Mouse (Mus musculus) kidney, embryonic 15.5 days (tissue): ENCODE measurements around the gene Pard6a. TPM values are rescaled to one million over a fixed set of nuclear protein-coding genes. Genes with fewer than 3 reads are reported as not detected.

Experiments
- ATAC-seq: fragments of 200-750 bp; cut with Nextera tagmentation; replicated peaks from 2 replicates; pipeline ENCODE4 v1.8.0; 2017; ENCODE audit warnings: moderate TSS enrichment; ENCODE audit not compliant: low FRiP score
- H3K27ac ChIP-seq: fragments of 300-500 bp; sonication (generic); 2 replicates; pipeline ENCODE4 v1.5.1; 2015; ENCODE audit warnings: mild to moderate bottlenecking, inconsistent platforms
- H3K27me3 ChIP-seq: fragments of 300-500 bp; sonication (generic); 2 replicates; pipeline ENCODE4 v1.6.1; 2015; ENCODE audit warnings: inconsistent platforms
- H3K36me3 ChIP-seq: fragments of 300-500 bp; sonication (generic); 2 replicates; pipeline ENCODE4 v1.6.1; 2015; ENCODE audit warnings: inconsistent platforms
- H3K4me1 ChIP-seq: fragments of 300-500 bp; sonication (generic); 2 replicates; pipeline ENCODE4 v1.6.1; 2015; ENCODE audit warnings: inconsistent platforms
- H3K4me2 ChIP-seq: fragments of 300-500 bp; sonication (generic); 2 replicates; pipeline ENCODE4 v1.6.1; 2015; ENCODE audit warnings: moderate library complexity, mild to moderate bottlenecking, inconsistent platforms
- H3K4me3 ChIP-seq: fragments of 300-500 bp; sonication (generic); replicated peaks from 2 replicates; pipeline ENCODE4 v1.5.1; 2015; ENCODE audit warnings: mild to moderate bottlenecking, inconsistent platforms
- H3K9ac ChIP-seq: fragments of 300-500 bp; sonication (generic); 2 replicates; pipeline ENCODE4 v1.6.1; 2015; ENCODE audit warnings: mild to moderate bottlenecking, inconsistent platforms
- H3K9me3 ChIP-seq: fragments of 300-500 bp; sonication (generic); replicated peaks from 2 replicates; pipeline ENCODE4 v1.6.1; 2016; ENCODE audit warnings: inconsistent platforms
- WGBS: fragments of 180-500 bp; shearing (Covaris S2); methylation state at CpG from one replicate; pipeline ENCODE4 v1.1.7; 2015; ENCODE audit warnings: mixed read lengths; 5-methylcytosine and 5-hydroxymethylcytosine counted together
- polyA plus RNA-seq: library from polyadenylated mRNA; unstranded; fragments of >200 nt; fragmentation: Nextera tagmentation; extraction: Ambion mirVana; gene quantifications from 2 replicates; pipeline ENCODE4 v1.2.1, GENCODE M21; 2015

Pard6a gene
- polyA plus RNA-seq, 1 experiment from 2014 or later, result 16.9 TPM

- Histone ChIP-seq H3K4me2 (no peak overlapping the region), H3K4me3 (no peak overlapping the region), H3K27ac (no peak overlapping the region), H3K9ac (no peak overlapping the region), H3K4me1 (peaks cover 40% of the 10 kb centered on the region), H3K9me3 (no peaks in the 10 kb centered on the region), H3K36me3 (peaks cover 27% of the 10 kb centered on the region), H3K27me3 (no peaks in the 10 kb centered on the region)
- no peak for ATAC-seq
- WGBS, result 92% methylated on average over 34 of the region's 34 CpGs
Measured at GRCm38 (mm10) chr8:105704146-105704812, 3.3 kb downstream of the Pard6a start.

DNA sequence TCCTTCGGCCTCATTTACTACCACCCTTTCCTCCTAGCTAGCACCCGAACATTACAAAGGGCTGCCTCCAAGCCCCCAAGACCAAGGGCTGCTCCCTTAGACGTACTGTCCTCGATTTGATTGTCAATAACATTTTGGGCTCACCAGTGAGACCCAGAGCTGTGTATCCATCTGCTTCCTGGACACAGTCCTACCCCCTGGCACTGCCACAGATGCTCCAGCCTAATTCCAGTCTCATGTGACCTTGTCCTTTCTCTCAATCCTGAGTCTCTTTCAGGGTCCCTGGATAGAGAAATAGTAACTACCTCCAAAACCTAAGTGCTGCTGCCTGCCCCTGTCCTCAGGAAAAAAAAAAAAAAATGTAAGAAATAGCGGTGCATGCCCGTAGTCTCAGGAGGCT lies 4.0 kb downstream of the Pard6a start:
- 87% methylated on average over 6 of the region's 6 CpGs for WGBS

DNA sequence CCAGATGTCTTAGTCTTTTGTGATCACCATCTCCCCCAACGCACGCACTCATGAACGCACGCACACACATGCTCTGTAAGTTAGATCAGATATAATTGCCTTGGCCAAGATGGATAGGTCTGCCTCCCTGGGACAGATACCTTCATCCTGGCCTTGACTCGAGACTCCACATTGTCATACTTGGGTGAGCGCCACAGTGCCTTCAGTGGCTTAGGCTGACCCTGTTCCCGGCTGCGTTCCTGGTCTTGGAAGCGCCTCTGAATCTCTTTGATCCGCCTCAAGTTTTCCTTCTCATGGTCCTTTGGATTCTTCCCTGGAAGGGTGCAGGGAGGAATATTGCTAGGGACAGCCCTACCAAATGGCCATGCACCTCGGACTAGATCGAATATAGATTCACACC lies 5.5 kb downstream of the Pard6a start:
- Histone ChIP-seq H3K36me3 (peaks cover 27% of the 10 kb centered on the region), H3K4me2 (peak overlapping the region; percentile 94), H3K9ac (peak overlapping the region; percentile 72; the same call in 1 of the 2 replicates), H3K27ac (no peak overlapping the region), H3K4me3 (peak overlapping the region; percentile 86), H3K27me3 (no peaks in the 10 kb centered on the region), H3K9me3 (no peaks in the 10 kb centered on the region), H3K4me1 (peaks cover 28% of the 10 kb centered on the region)
- no peak for ATAC-seq
- WGBS, result 69% methylated on average over 12 of the region's 12 CpGs

More for the DNA sequence above, 4.0 kb downstream of the Pard6a start:
- Histone ChIP-seq H3K9ac (no peak overlapping the region), H3K4me1 (peaks cover 34% of the 10 kb centered on the region), H3K4me3 (no peak overlapping the region), H3K36me3 (peaks cover 27% of the 10 kb centered on the region), H3K27me3 (no peaks in the 10 kb centered on the region), H3K27ac (no peak overlapping the region), H3K9me3 (no peaks in the 10 kb centered on the region), H3K4me2 (no peak overlapping the region)
- ATAC-seq, result no peak

DNA sequence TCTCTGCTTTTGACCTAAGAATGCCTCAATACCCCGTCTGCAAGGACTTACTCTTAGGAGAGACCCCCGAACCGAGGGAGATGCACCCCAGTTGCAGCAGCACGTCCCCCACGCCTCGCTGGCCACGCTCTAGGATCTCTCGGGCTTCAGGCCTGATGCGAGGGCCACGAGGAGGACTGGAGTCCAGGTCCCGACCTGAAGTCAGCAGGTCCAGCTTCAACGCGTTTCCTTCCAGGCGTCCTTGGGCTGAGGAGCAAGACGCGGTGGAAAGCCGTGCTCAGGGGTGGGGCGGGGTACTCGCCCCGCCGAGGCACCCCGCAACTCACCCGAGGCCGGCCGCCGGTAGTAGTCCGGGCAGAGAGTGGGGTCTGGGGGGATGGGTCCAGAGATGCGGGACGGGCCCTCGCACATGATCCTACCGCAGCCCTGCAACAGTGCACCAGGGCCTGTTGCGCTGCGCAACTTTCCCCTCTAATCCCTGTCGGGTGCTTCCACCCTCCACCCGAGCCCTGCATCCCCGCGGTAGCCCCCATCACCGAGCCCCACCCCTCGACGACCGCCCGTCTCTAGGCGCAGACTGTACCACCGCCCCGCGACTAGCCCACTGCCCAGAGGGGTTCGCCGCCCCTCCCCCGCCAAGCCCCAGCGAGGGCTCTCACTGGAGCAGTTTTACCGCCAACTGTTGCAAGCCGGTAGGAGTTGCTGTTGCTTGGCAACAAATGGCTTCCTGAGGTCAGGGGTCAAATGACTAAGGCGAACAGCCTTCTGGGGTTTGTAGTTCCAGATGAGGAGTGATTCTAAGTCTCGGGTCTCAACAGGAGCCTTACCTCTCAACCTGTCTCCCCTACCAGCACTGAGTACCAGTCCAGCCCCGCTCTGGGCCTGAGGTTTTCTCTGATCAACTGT lies 6.8 kb downstream of the Pard6a start, which contains the start of the genes 4933405L10Rik and Enkd1:
Gene 4933405L10Rik (plus strand): TSS at position 158 of the 906 bp plus-strand sequence.
Gene Enkd1 (minus strand): TSS at position 713 of the 906 bp plus-strand sequence.
- no peaks in the 10 kb centered on the region for H3K9me3 ChIP-seq
- peak within 1 kb of the TSS; percentile 72 for H3K9ac ChIP-seq
- peaks cover 17% of the 10 kb centered on the region for H3K4me1 ChIP-seq
- peaks cover 22% of the 10 kb centered on the region for H3K36me3 ChIP-seq
- under 1% methylated on average over 55 of the region's 55 CpGs for WGBS
- H3K4me3 ChIP-seq, result peak within 1 kb of the TSS; percentile 86
- no peak within 1 kb of the TSS; the same call in 1 of the 2 replicates for H3K27ac ChIP-seq
- ATAC-seq, result peak; percentile 87
- no peaks in the 10 kb centered on the region for H3K27me3 ChIP-seq
- H3K4me2 ChIP-seq, result peak within 1 kb of the TSS; percentile 94

DNA sequence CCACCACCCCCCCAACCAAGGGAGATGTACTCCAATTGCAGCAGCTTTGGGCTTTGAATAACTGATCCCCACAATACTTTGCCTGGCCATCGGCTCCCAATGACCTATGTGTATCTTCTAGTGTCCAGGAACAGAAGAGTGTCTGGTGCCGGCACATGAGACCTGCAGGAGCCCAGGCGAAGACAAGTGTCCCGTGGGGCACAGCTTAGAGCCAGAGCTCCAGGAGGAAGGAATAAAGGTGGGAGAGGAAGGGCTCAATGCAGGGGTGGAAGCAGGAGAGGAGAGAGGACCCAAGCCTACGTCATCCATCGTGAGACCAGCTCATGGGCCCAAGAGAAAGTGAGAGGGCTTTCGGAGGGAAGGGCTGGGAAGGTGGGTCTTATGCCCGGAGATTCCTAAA lies 7.7 kb downstream of the Pard6a start:
- H3K27me3 ChIP-seq, result no peaks in the 10 kb centered on the region
- no peak for ATAC-seq
- H3K9me3 ChIP-seq, result no peaks in the 10 kb centered on the region
- peaks cover 17% of the 10 kb centered on the region for H3K4me1 ChIP-seq
- no peak overlapping the region for H3K4me3 ChIP-seq
- H3K36me3 ChIP-seq, result peaks cover 13% of the 10 kb centered on the region
- no peak overlapping the region for H3K27ac ChIP-seq
- whole genome bisulfite sequencing, result 95% methylated on average over 8 of the region's 8 CpGs
- H3K9ac ChIP-seq, result no peak overlapping the region
- H3K4me2 ChIP-seq, result no peak overlapping the region

- no peaks in the 10 kb centered on the region for H3K9me3 ChIP-seq
- WGBS, result 77% methylated on average over 14 of the region's 14 CpGs
- no peak overlapping the region for H3K27ac ChIP-seq
- no peak overlapping the region for H3K4me2 ChIP-seq
- no peak overlapping the region for H3K9ac ChIP-seq
- peaks cover 17% of the 10 kb centered on the region for H3K4me1 ChIP-seq
- no peak for ATAC-seq
- peaks cover 7% of the 10 kb centered on the region for H3K36me3 ChIP-seq
- H3K27me3 ChIP-seq, result no peaks in the 10 kb centered on the region
- no peak overlapping the region for H3K4me3 ChIP-seq
Measured at GRCm38 (mm10) chr8:105709317-105709716, 8.4 kb downstream of the Pard6a start.

DNA sequence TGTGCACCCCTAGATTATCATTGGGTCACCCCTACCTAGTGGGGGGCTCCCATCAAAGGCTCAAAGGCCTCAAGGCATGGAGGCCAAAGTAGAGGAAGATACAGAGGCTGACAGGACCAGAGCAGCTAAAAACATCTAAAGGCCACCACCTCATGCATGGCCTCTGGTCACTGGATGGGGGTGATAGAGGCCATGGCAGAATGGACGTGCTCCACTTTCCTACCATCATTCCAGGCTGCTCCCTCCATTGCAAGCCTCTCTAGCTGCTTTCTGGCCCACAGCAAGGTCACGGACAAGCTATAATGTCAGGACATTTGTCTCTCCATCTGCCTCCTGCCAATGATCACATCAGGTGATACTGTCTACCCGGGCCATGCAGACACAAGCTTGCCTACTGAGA lies 11.3 kb downstream of the Pard6a start:
- no peaks in the 10 kb centered on the region for H3K27me3 ChIP-seq
- no peak overlapping the region for H3K4me3 ChIP-seq
- H3K9ac ChIP-seq, result no peak overlapping the region
- H3K9me3 ChIP-seq, result no peaks in the 10 kb centered on the region
- 87% methylated on average over 3 of the region's 3 CpGs for WGBS
- H3K36me3 ChIP-seq, result peaks cover 13% of the 10 kb centered on the region
- H3K27ac ChIP-seq, result no peak overlapping the region
- peaks cover 7% of the 10 kb centered on the region for H3K4me1 ChIP-seq
- no peak for ATAC-seq
- no peak overlapping the region for H3K4me2 ChIP-seq

GRCm38 (mm10) chr8:105714139-105714538 lies 13.2 kb downstream of the Pard6a start:
- Histone ChIP-seq H3K4me1 (0 out of 2 replicates have a peak, but pooled peaks cover 3% of the 10 kb centered on the region), H3K9me3 (no peaks in the 10 kb centered on the region), H3K27ac (peak overlapping the region; percentile 58), H3K4me2 (no peak overlapping the region), H3K4me3 (no peak overlapping the region), H3K9ac (no peak overlapping the region), H3K36me3 (peaks cover 15% of the 10 kb centered on the region), H3K27me3 (no peaks in the 10 kb centered on the region)
- ATAC-seq, result peak; percentile 47; the same call in 1 of the 2 replicates
- WGBS, result 6% methylated on average over 3 of the region's 3 CpGs

DNA sequence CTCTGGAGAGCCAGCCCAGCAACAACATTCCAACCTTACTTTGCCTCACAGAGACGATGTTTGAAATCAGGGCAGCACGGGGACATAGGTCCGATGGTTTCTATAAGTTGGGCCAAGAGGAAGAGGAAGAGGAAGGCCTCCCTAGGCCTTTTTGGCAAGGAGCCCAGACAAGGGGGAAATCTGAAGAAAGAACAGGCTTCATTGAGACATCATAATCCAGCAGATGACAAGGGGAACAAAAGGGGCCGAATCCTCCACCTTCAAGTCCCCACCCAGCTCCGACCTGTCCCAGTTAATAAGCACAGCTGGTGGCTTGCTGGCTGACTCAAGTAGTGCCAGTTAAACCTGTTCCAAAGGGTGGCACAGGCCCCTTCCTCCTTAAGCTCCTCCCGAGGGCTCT lies 14.1 kb downstream of the Pard6a start:
- H3K9me3 ChIP-seq, result no peaks in the 10 kb centered on the region
- 0 out of 2 replicates have a peak, but pooled peaks cover 3% of the 10 kb centered on the region for H3K4me1 ChIP-seq
- ATAC-seq, result no peak
- 72% methylated on average over 6 of the region's 6 CpGs for WGBS
- H3K27ac ChIP-seq, result peak overlapping the region; percentile 58
- no peak overlapping the region for H3K4me3 ChIP-seq
- H3K4me2 ChIP-seq, result no peak overlapping the region
- H3K9ac ChIP-seq, result no peak overlapping the region
- H3K36me3 ChIP-seq, result peaks cover 15% of the 10 kb centered on the region
- no peaks in the 10 kb centered on the region for H3K27me3 ChIP-seq

DNA sequence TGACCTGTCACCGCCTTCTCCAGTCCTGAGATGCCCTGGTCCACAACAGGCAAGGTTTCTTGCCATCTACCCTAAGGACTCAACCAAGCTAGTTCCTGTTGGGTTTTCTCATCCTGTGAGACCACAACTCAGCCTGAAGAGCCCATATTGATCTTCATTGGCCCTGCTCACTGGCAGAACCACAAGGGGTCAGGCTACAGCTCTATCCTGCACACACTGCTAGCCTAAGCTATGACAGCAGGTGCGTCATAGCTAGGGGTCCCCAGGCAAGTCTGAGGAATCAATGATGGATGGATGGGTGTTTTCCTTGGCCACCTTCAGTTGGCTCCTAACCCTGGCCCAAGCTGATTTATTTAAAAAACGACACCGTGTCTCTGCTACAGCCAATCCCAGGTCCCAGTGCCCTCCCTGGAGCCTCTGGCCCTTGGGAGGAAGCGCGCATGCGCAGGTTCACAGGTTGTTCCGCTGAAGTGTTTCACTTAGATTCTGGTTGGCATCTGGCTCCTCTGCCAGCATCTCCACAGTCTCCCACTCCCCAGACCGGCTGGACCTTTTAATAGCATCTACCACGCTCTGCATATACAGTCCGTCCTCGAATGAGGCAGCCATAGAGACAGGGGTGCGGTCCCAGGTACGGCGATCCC lies 15.5 kb downstream of the Pard6a start:
- Histone ChIP-seq H3K36me3 (peaks cover 15% of the 10 kb centered on the region), H3K4me1 (0 out of 2 replicates have a peak, but pooled peaks cover 3% of the 10 kb centered on the region), H3K27ac (no peak overlapping the region), H3K9ac (no peak overlapping the region), H3K9me3 (no peaks in the 10 kb centered on the region), H3K4me2 (no peak overlapping the region), H3K4me3 (no peak overlapping the region), H3K27me3 (no peaks in the 10 kb centered on the region)
- no peak for ATAC-seq
- 93% methylated on average over 15 of the region's 15 CpGs for WGBS

GRCm38 (mm10) chr8:105719637-105720036 lies 18.7 kb downstream of the Pard6a start:
- Histone ChIP-seq H3K27me3 (no peaks in the 10 kb centered on the region), H3K27ac (no peak overlapping the region), H3K4me1 (no peaks in the 10 kb centered on the region), H3K4me2 (no peak overlapping the region), H3K4me3 (no peak overlapping the region), H3K36me3 (peaks cover 24% of the 10 kb centered on the region), H3K9me3 (no peaks in the 10 kb centered on the region), H3K9ac (no peak overlapping the region)
- no peak for ATAC-seq
- WGBS, result 85% methylated on average over 4 of the region's 4 CpGs
